Mouse (Mus musculus): ENCODE data around the gene Eif4b. TPM values are rescaled to one million over a fixed set of nuclear protein-coding genes. Genes with fewer than 3 reads are reported as not detected.

Eif4b gene
- polyA plus RNA-seq, 1 experiment from 2014 or later: 47.8 TPM

- peak; percentile 48 for TF ChIP-seq CTCF (IDR thresholded peaks at IDR 0.05; ENCODE audit: low read depth)
- no peak overlapping the region for H3K9ac ChIP-seq (ENCODE audit: low read depth, low read length)
- no peak overlapping the region for H3K4me2 ChIP-seq (replicated peaks; ENCODE audit: low read depth)
- no peak overlapping the region for H3K4me3 ChIP-seq (ENCODE audit: low read depth, low read length)
- 62% methylated on average over 2 of the region's 2 CpGs for WGBS
- H3K27me3 ChIP-seq (replicated peaks; ENCODE audit: control insufficient read depth, insufficient read depth, low read length): no peaks in the 10 kb centered on the region
- no peaks in the 10 kb centered on the region for H3K4me1 ChIP-seq (replicated peaks; ENCODE audit: control insufficient read depth, insufficient read depth, low read length)
- H3K36me3 ChIP-seq (ENCODE audit: control insufficient read depth, insufficient read depth): peaks cover 20% of the 10 kb centered on the region
- H3K27ac ChIP-seq (ENCODE audit: low read depth, low read length): no peak overlapping the region
- no peak for ATAC-seq
- H3K9me3 ChIP-seq (ENCODE audit: control insufficient read depth): no peaks in the 10 kb centered on the region
These were observed 6.9 kb downstream of the Eif4b start for GRCm38 (mm10) chr15:102080429-102080828.

DNA sequence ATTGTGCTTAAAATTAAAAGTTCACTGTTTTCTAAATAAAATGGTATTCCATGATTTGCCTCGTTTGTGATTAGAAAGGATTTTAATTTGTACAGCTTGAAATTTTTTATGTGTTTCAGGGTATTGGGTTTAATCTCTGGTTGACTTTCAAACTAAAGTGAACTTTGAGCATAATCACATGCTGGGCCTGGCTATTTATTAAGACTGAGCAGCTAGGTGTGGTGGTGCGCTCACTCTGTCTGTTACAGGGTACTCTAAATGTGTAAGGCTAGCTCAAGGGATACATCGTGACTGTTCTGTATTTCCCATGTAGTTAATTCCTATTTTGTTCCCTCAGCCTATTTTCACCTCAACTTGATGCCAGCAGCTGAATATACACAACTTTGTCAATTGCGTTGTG lies 8.6 kb downstream of the Eif4b start:
- peaks cover 35% of the 10 kb centered on the region for H3K36me3 ChIP-seq (ENCODE audit: control insufficient read depth, insufficient read depth)
- no peak for TF ChIP-seq CTCF (IDR thresholded peaks at IDR 0.05; ENCODE audit: low read depth)
- no peak overlapping the region for H3K9ac ChIP-seq (ENCODE audit: low read depth, low read length)
- WGBS: 64% methylated on average over 4 of the region's 4 CpGs
- no peaks in the 10 kb centered on the region for H3K27me3 ChIP-seq (replicated peaks; ENCODE audit: control insufficient read depth, insufficient read depth, low read length)
- no peak overlapping the region for H3K4me2 ChIP-seq (replicated peaks; ENCODE audit: low read depth)
- no peaks in the 10 kb centered on the region for H3K4me1 ChIP-seq (replicated peaks; ENCODE audit: control insufficient read depth, insufficient read depth, low read length)
- H3K4me3 ChIP-seq (ENCODE audit: low read depth, low read length): no peak overlapping the region
- ATAC-seq: no peak; the same call in 1 of the 2 replicates
- no peaks in the 10 kb centered on the region for H3K9me3 ChIP-seq (ENCODE audit: control insufficient read depth)
- H3K27ac ChIP-seq (ENCODE audit: low read depth, low read length): peak overlapping the region; percentile 31; the same call in 1 of the 2 replicates

GRCm38 (mm10) chr15:102083028-102083427 lies 9.5 kb downstream of the Eif4b start:
- Histone ChIP-seq H3K27ac (ENCODE audit: low read depth, low read length) (no peak overlapping the region), H3K4me3 (ENCODE audit: low read depth, low read length) (no peak overlapping the region)
- ATAC-seq: no peak

DNA sequence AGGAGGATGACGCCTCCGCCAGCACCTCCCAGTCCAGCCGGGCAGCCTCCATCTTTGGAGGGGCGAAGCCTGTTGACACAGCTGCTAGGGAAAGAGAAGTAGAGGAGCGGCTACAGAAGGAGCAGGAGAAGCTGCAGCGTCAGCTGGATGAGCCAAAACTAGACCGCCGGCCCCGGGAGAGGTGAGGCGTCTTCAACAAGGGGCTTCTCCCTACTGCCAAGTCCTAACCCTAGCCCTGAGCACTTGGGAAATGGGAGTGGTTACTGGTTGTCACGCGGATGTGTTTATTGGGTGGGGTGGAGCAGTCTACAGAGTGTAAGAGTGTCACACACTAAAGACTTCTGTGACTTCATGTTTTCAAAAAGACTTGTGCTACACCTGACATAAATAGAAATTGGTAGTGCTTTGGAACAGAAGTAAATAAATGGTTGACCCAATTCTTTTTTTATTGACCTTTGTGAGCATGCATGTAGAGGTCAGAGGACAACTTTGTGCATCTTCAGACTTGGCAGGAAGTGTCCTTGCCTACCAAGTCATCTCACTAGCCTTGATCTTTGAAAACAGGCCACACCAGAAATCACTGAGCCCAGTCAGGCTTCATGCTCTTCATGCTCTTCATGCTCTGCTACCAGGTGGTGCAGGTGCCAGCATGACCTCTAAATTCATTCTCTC lies 16.5 kb downstream of the Eif4b start:
- H3K9me3 ChIP-seq (ENCODE audit: control insufficient read depth): no peaks in the 10 kb centered on the region
- no peaks in the 10 kb centered on the region for H3K4me1 ChIP-seq (replicated peaks; ENCODE audit: control insufficient read depth, insufficient read depth, low read length)
- H3K9ac ChIP-seq (ENCODE audit: low read depth, low read length): no peak overlapping the region
- no peak overlapping the region for H3K4me2 ChIP-seq (replicated peaks; ENCODE audit: low read depth)
- H3K27me3 ChIP-seq (replicated peaks; ENCODE audit: control insufficient read depth, insufficient read depth, low read length): no peaks in the 10 kb centered on the region
- ATAC-seq: no peak
- TF ChIP-seq CTCF (IDR thresholded peaks at IDR 0.05; ENCODE audit: low read depth): no peak
- peaks cover 94% of the 10 kb centered on the region for H3K36me3 ChIP-seq (ENCODE audit: control insufficient read depth, insufficient read depth)
- H3K4me3 ChIP-seq (ENCODE audit: low read depth, low read length): no peak overlapping the region
- no peak overlapping the region; the same call in 1 of the 2 replicates for H3K27ac ChIP-seq (ENCODE audit: low read depth, low read length)
- 69% methylated on average over 12 of the region's 12 CpGs for WGBS

More at GRCm38 (mm10) chr15:102083028-102083427, 9.5 kb downstream of the Eif4b start:
- Histone ChIP-seq H3K9me3 (ENCODE audit: control insufficient read depth) (no peaks in the 10 kb centered on the region), H3K36me3 (ENCODE audit: control insufficient read depth, insufficient read depth) (peaks cover 44% of the 10 kb centered on the region), H3K4me1 (replicated peaks; ENCODE audit: control insufficient read depth, insufficient read depth, low read length) (no peaks in the 10 kb centered on the region), H3K9ac (ENCODE audit: low read depth, low read length) (no peak overlapping the region), H3K4me2 (replicated peaks; ENCODE audit: low read depth) (no peak overlapping the region), H3K27me3 (replicated peaks; ENCODE audit: control insufficient read depth, insufficient read depth, low read length) (no peaks in the 10 kb centered on the region)
- TF ChIP-seq CTCF (IDR thresholded peaks at IDR 0.05; ENCODE audit: low read depth): no peak
- WGBS: 72% methylated on average over 4 of the region's 4 CpGs

GRCm38 (mm10) chr15:102091063-102091679 lies 17.6 kb downstream of the Eif4b start:
- peaks cover 99% of the 10 kb centered on the region for H3K36me3 ChIP-seq (ENCODE audit: control insufficient read depth, insufficient read depth)

GRCm38 (mm10) chr15:102091688-102092087 lies 18.1 kb downstream of the Eif4b start:
- H3K9ac ChIP-seq (ENCODE audit: low read depth, low read length): no peak overlapping the region
- H3K4me3 ChIP-seq (ENCODE audit: low read depth, low read length): no peak overlapping the region
- TF ChIP-seq CTCF (IDR thresholded peaks at IDR 0.05; ENCODE audit: low read depth): no peak
- no peaks in the 10 kb centered on the region for H3K4me1 ChIP-seq (replicated peaks; ENCODE audit: control insufficient read depth, insufficient read depth, low read length)
- no peak for ATAC-seq
- H3K36me3 ChIP-seq (ENCODE audit: control insufficient read depth, insufficient read depth): peaks cover 99% of the 10 kb centered on the region
- 67% methylated on average over 1 of the region's 1 CpGs for WGBS
- no peaks in the 10 kb centered on the region for H3K27me3 ChIP-seq (replicated peaks; ENCODE audit: control insufficient read depth, insufficient read depth, low read length)
- no peak overlapping the region for H3K4me2 ChIP-seq (replicated peaks; ENCODE audit: low read depth)
- peak overlapping the region; percentile 21; the same call in 1 of the 2 replicates for H3K27ac ChIP-seq (ENCODE audit: low read depth, low read length)
- no peaks in the 10 kb centered on the region for H3K9me3 ChIP-seq (ENCODE audit: control insufficient read depth)

More at GRCm38 (mm10) chr15:102091063-102091679, 17.6 kb downstream of the Eif4b start:
- ATAC-seq: no peak
- no peak overlapping the region for H3K9ac ChIP-seq (ENCODE audit: low read depth, low read length)
- peak overlapping the region; percentile 21; the same call in 1 of the 2 replicates for H3K27ac ChIP-seq (ENCODE audit: low read depth, low read length)
- TF ChIP-seq CTCF (IDR thresholded peaks at IDR 0.05; ENCODE audit: low read depth): no peak
- no peaks in the 10 kb centered on the region for H3K4me1 ChIP-seq (replicated peaks; ENCODE audit: control insufficient read depth, insufficient read depth, low read length)
- no peak overlapping the region for H3K4me2 ChIP-seq (replicated peaks; ENCODE audit: low read depth)
- H3K27me3 ChIP-seq (replicated peaks; ENCODE audit: control insufficient read depth, insufficient read depth, low read length): no peaks in the 10 kb centered on the region
- no peaks in the 10 kb centered on the region for H3K9me3 ChIP-seq (ENCODE audit: control insufficient read depth)
- WGBS: 64% methylated on average over 12 of the region's 12 CpGs
- H3K4me3 ChIP-seq (ENCODE audit: low read depth, low read length): no peak overlapping the region
